Mouse (Mus musculus): ENCODE results near the gene N4bp3.
"Not testable (repeated sequence)": the region's sequence is repeated elsewhere in the genome, so short reads cannot be mapped to it uniquely, and the experiment has no call there.

N4bp3 gene

GRCm38 (mm10) chr11:51629651-51630314 is 20.9 kb downstream of the N4bp3 start:
- in situ Hi-C loops (cut with MboI, MseI): no loop called here

- in situ Hi-C loops (cut with MboI, MseI): no loop called here
These were observed 22.7 kb downstream of the N4bp3 start for GRCm38 (mm10) chr11:51627907-51628306.

GRCm38 (mm10) chr11:51627425-51627824 is 23.2 kb downstream of the N4bp3 start:
- in situ Hi-C loops (cut with MboI, MseI): no loop called here

- in situ Hi-C loops (cut with MboI, MseI): no loop called here
These were observed 25.3 kb downstream of the N4bp3 start for GRCm38 (mm10) chr11:51625187-51625820.

GRCm38 (mm10) chr11:51622971-51623491 is 27.6 kb downstream of the N4bp3 start:
- in situ Hi-C loops (cut with MboI, MseI): loop anchor here (5.0 kb wide), 1 partner anchor 59 kb away; no protein-coding TSS in a partner anchor

GRCm38 (mm10) chr11:51621776-51622175 is 28.9 kb downstream of the N4bp3 start:
- in situ Hi-C loops (cut with MboI, MseI): loop anchor here (5.0 kb wide), 1 partner anchor 61 kb away; no protein-coding TSS in a partner anchor

GRCm38 (mm10) chr11:51620084-51620483 is 30.6 kb downstream of the N4bp3 start:
- in situ Hi-C loops (cut with MboI, MseI): loop anchor here (5.0 kb wide), 1 partner anchor 62 kb away; no protein-coding TSS in a partner anchor

- in situ Hi-C loops (cut with MboI, MseI): loop anchor here (5.0 kb wide), 1 partner anchor 63 kb away; no protein-coding TSS in a partner anchor
These were observed 31.1 kb downstream of the N4bp3 start, which contains the start of gene Nhp2 for GRCm38 (mm10) chr11:51619409-51620060. Gene Nhp2, plus strand, starts transcription at chr11:51619735.

- in situ Hi-C loops (cut with MboI, MseI): no loop called here
These were observed 31.7 kb downstream of the N4bp3 start for GRCm38 (mm10) chr11:51618894-51619408.

GRCm38 (mm10) chr11:51617693-51618092 is 32.9 kb downstream of the N4bp3 start:
- in situ Hi-C loops (cut with MboI, MseI): no loop called here

- in situ Hi-C loops (cut with MboI, MseI): not testable (repeated sequence)
These were observed 34.5 kb downstream of the N4bp3 start for GRCm38 (mm10) chr11:51616113-51616512.

- in situ Hi-C loops (cut with MboI, MseI): no loop called here
These were observed 35.0 kb downstream of the N4bp3 start for GRCm38 (mm10) chr11:51615601-51616000.

GRCm38 (mm10) chr11:51615129-51615528 is 35.5 kb downstream of the N4bp3 start:
- in situ Hi-C loops (cut with MboI, MseI): no loop called here

GRCm38 (mm10) chr11:51614256-51614655 is 36.4 kb downstream of the N4bp3 start:
- in situ Hi-C loops (cut with MboI, MseI): no loop called here

- in situ Hi-C loops (cut with MboI, MseI): loop anchor here (10.0 kb wide), 1 partner anchor 1385 kb away; no protein-coding TSS in a partner anchor
These were observed 40.7 kb downstream of the N4bp3 start for GRCm38 (mm10) chr11:51609940-51610339.

GRCm38 (mm10) chr11:51609266-51609909 is 41.3 kb downstream of the N4bp3 start:
- in situ Hi-C loops (cut with MboI, MseI): loop anchor here (10.0 kb wide), 1 partner anchor 1385 kb away; no protein-coding TSS in a partner anchor

- in situ Hi-C loops (cut with MboI, MseI): loop anchor here (10.0 kb wide), 1 partner anchor 1382 kb away; no protein-coding TSS in a partner anchor
These were observed 43.4 kb downstream of the N4bp3 start for GRCm38 (mm10) chr11:51607096-51607738.

- in situ Hi-C loops (cut with MboI, MseI): loop anchor here (10.0 kb wide), 1 partner anchor 1382 kb away; no protein-coding TSS in a partner anchor
These were observed 44.1 kb downstream of the N4bp3 start, which contains the start of gene Hnrnpab for GRCm38 (mm10) chr11:51606447-51607095. Gene Hnrnpab, minus strand, starts transcription at chr11:51606847.

- in situ Hi-C loops (cut with MboI, MseI): loop anchor here (10.0 kb wide), 1 partner anchor 1381 kb away; no protein-coding TSS in a partner anchor
These were observed 44.8 kb downstream of the N4bp3 start for GRCm38 (mm10) chr11:51605602-51606446.

Data from T-helper 2 cell (primary cell).